Mouse (Mus musculus): ENCODE results near the gene Lhpp. TPM values are rescaled to one million over a fixed set of nuclear protein-coding genes. Genes with fewer than 3 reads are reported as not detected.

Gene Lhpp
- polyA plus RNA-seq, 1 experiment, result 4.7 TPM

- no peaks in the 10 kb centered on the region for H3K36me3 ChIP-seq (ENCODE audit: control insufficient read depth, insufficient read depth)
- no peak overlapping the region for H3ac ChIP-seq (ENCODE audit: control insufficient read depth, insufficient read length)
- TF ChIP-seq MYOG (IDR thresholded peaks at IDR 0.05; ENCODE audit: control insufficient read depth in 1 of 3, insufficient read depth in 1 of 3, insufficient read length in 2 of 3, low read depth in 2 of 3), result peak in 1 of 3 experiments; percentile 49
- no peak for TF ChIP-seq TCF12 (IDR thresholded peaks at IDR 0.05; ENCODE audit: insufficient read depth, poor library complexity, severe bottlenecking)
- TF ChIP-seq MYOD1 (IDR thresholded peaks at IDR 0.05; ENCODE audit: control insufficient read depth in 1 of 3, insufficient read length in 2 of 3, low read depth in 2 of 3), result peak in 1 of 3 experiments; percentile 74
- TF ChIP-seq SRF (IDR thresholded peaks at IDR 0.05; ENCODE audit: control insufficient read depth, insufficient read length, low read depth), result no peak
- H3K79me2 ChIP-seq (ENCODE audit: control insufficient read depth, insufficient read depth), result no peaks in the 10 kb centered on the region
- H3K4me2 ChIP-seq (ENCODE audit: low read depth), result no peak overlapping the region
- H3K4me3 ChIP-seq, result no peak overlapping the region
- no peaks in the 10 kb centered on the region for H3K27me3 ChIP-seq (ENCODE audit: control insufficient read depth, insufficient read depth, insufficient read length)
These were observed 60.4 kb downstream of the Lhpp start for GRCm38 (mm10) chr7:132670863-132671165.

- no peaks in the 10 kb centered on the region for H3K79me2 ChIP-seq (ENCODE audit: control insufficient read depth, insufficient read depth)
- no peak overlapping the region for H3K4me3 ChIP-seq
- H3K27me3 ChIP-seq (ENCODE audit: control insufficient read depth, insufficient read depth, insufficient read length), result no peaks in the 10 kb centered on the region
- no peaks in the 10 kb centered on the region for H3K36me3 ChIP-seq (ENCODE audit: control insufficient read depth, insufficient read depth)
- H3K4me2 ChIP-seq (ENCODE audit: low read depth), result peak overlapping the region; percentile 48
- no peak overlapping the region for H3ac ChIP-seq (ENCODE audit: control insufficient read depth, insufficient read length)
- peak; percentile 94 to 99 (median 97) for TF ChIP-seq MYOG (IDR thresholded peaks at IDR 0.05; ENCODE audit: control insufficient read depth in 1 of 3, insufficient read depth in 1 of 3, insufficient read length in 2 of 3, low read depth in 2 of 3)
- TF ChIP-seq MYOD1 (IDR thresholded peaks at IDR 0.05; ENCODE audit: control insufficient read depth in 1 of 3, insufficient read length in 2 of 3, low read depth in 2 of 3), result peak; percentile 80 to 98 (median 96)
- peak; percentile 91 for TF ChIP-seq TCF3 (IDR thresholded peaks at IDR 0.05; ENCODE audit: insufficient read length, low read depth)
- peak; percentile 85 for TF ChIP-seq POLR2AphosphoS2 (IDR thresholded peaks at IDR 0.05; ENCODE audit: insufficient read length, low read depth)
- TF ChIP-seq REST (IDR thresholded peaks at IDR 0.05; ENCODE audit: insufficient read depth, insufficient read length), result no peak
- TF ChIP-seq POLR2A (IDR thresholded peaks at IDR 0.05; ENCODE audit: insufficient read length, low read depth), result peak; percentile 90
- TF ChIP-seq SRF (IDR thresholded peaks at IDR 0.05; ENCODE audit: control insufficient read depth, insufficient read length, low read depth), result no peak
- TF ChIP-seq CEBPB (IDR thresholded peaks at IDR 0.05; ENCODE audit: insufficient read depth, poor library complexity, severe bottlenecking), result no peak
- no peak for TF ChIP-seq E2F4 (IDR thresholded peaks at IDR 0.05; ENCODE audit: insufficient read depth)
- TF ChIP-seq TCF12 (IDR thresholded peaks at IDR 0.05; ENCODE audit: insufficient read depth, poor library complexity, severe bottlenecking), result peak; percentile 92
- no peak for TF ChIP-seq USF1 (IDR thresholded peaks at IDR 0.05; ENCODE audit: low read depth)
- TF ChIP-seq MAX (IDR thresholded peaks at IDR 0.05; ENCODE audit: low read depth), result no peak
These were observed 62.1 kb downstream of the Lhpp start for GRCm38 (mm10) chr7:132672481-132672959.

GRCm38 (mm10) chr7:132673931-132674755 lies 63.7 kb downstream of the Lhpp start:
- Histone ChIP-seq H3K4me3 (no peak overlapping the region), H3K36me3 (ENCODE audit: control insufficient read depth, insufficient read depth) (no peaks in the 10 kb centered on the region), H3ac (ENCODE audit: control insufficient read depth, insufficient read length) (no peak overlapping the region), H3K27me3 (ENCODE audit: control insufficient read depth, insufficient read depth, insufficient read length) (no peaks in the 10 kb centered on the region), H3K4me2 (ENCODE audit: low read depth) (no peak overlapping the region), H3K79me2 (ENCODE audit: control insufficient read depth, insufficient read depth) (no peaks in the 10 kb centered on the region)
- peak; percentile 65 for TF ChIP-seq TCF12 (IDR thresholded peaks at IDR 0.05; ENCODE audit: insufficient read depth, poor library complexity, severe bottlenecking)
- TF ChIP-seq MYOD1 (IDR thresholded peaks at IDR 0.05; ENCODE audit: control insufficient read depth in 1 of 3, insufficient read length in 2 of 3, low read depth in 2 of 3), result peak; percentile 74 to 99 (median 94)
- TF ChIP-seq TCF3 (IDR thresholded peaks at IDR 0.05; ENCODE audit: insufficient read length, low read depth), result peak; percentile 64
- TF ChIP-seq MAX (IDR thresholded peaks at IDR 0.05; ENCODE audit: low read depth), result no peak
- TF ChIP-seq MYOG (IDR thresholded peaks at IDR 0.05; ENCODE audit: control insufficient read depth in 1 of 3, insufficient read depth in 1 of 3, insufficient read length in 2 of 3, low read depth in 2 of 3), result peak; percentile 82 to 99 (median 93)
- no peak for TF ChIP-seq REST (IDR thresholded peaks at IDR 0.05; ENCODE audit: insufficient read depth, insufficient read length)

GRCm38 (mm10) chr7:132675922-132676321 lies 65.5 kb downstream of the Lhpp start:
- no peak overlapping the region for H3ac ChIP-seq (ENCODE audit: control insufficient read depth, insufficient read length)

GRCm38 (mm10) chr7:132679117-132679516 lies 68.7 kb downstream of the Lhpp start:
- no peak for TF ChIP-seq MYOD1 (IDR thresholded peaks at IDR 0.05; ENCODE audit: control insufficient read depth in 1 of 3, insufficient read length in 2 of 3, low read depth in 2 of 3)
- no peak for TF ChIP-seq E2F4 (IDR thresholded peaks at IDR 0.05; ENCODE audit: insufficient read depth)
- no peak for TF ChIP-seq TCF12 (IDR thresholded peaks at IDR 0.05; ENCODE audit: insufficient read depth, poor library complexity, severe bottlenecking)
- TF ChIP-seq REST (IDR thresholded peaks at IDR 0.05; ENCODE audit: insufficient read depth, insufficient read length), result no peak
- TF ChIP-seq MAX (IDR thresholded peaks at IDR 0.05; ENCODE audit: low read depth), result no peak
- no peak for TF ChIP-seq USF1 (IDR thresholded peaks at IDR 0.05; ENCODE audit: low read depth)
- TF ChIP-seq CEBPB (IDR thresholded peaks at IDR 0.05; ENCODE audit: insufficient read depth, poor library complexity, severe bottlenecking), result no peak
- TF ChIP-seq POLR2A (IDR thresholded peaks at IDR 0.05; ENCODE audit: insufficient read length, low read depth), result no peak
- TF ChIP-seq TCF3 (IDR thresholded peaks at IDR 0.05; ENCODE audit: insufficient read length, low read depth), result no peak
- no peak for TF ChIP-seq MYOG (IDR thresholded peaks at IDR 0.05; ENCODE audit: control insufficient read depth in 1 of 3, insufficient read depth in 1 of 3, insufficient read length in 2 of 3, low read depth in 2 of 3)
- no peak for TF ChIP-seq SRF (IDR thresholded peaks at IDR 0.05; ENCODE audit: control insufficient read depth, insufficient read length, low read depth)
- no peak for TF ChIP-seq POLR2AphosphoS2 (IDR thresholded peaks at IDR 0.05; ENCODE audit: insufficient read length, low read depth)
- H3K4me3 ChIP-seq, result no peak overlapping the region
- no peaks in the 10 kb centered on the region for H3K79me2 ChIP-seq (ENCODE audit: control insufficient read depth, insufficient read depth)
- H3K36me3 ChIP-seq (ENCODE audit: control insufficient read depth, insufficient read depth), result no peaks in the 10 kb centered on the region
- no peak overlapping the region for H3K4me2 ChIP-seq (ENCODE audit: low read depth)
- no peak overlapping the region for H3ac ChIP-seq (ENCODE audit: control insufficient read depth, insufficient read length)
- no peaks in the 10 kb centered on the region for H3K27me3 ChIP-seq (ENCODE audit: control insufficient read depth, insufficient read depth, insufficient read length)

More at GRCm38 (mm10) chr7:132675922-132676321, 65.5 kb downstream of the Lhpp start:
- no peak overlapping the region for H3K4me3 ChIP-seq
- H3K36me3 ChIP-seq (ENCODE audit: control insufficient read depth, insufficient read depth), result no peaks in the 10 kb centered on the region
- H3K79me2 ChIP-seq (ENCODE audit: control insufficient read depth, insufficient read depth), result no peaks in the 10 kb centered on the region
- H3K27me3 ChIP-seq (ENCODE audit: control insufficient read depth, insufficient read depth, insufficient read length), result no peaks in the 10 kb centered on the region
- H3K4me2 ChIP-seq (ENCODE audit: low read depth), result no peak overlapping the region
- no peak for TF ChIP-seq USF1 (IDR thresholded peaks at IDR 0.05; ENCODE audit: low read depth)
- no peak for TF ChIP-seq SRF (IDR thresholded peaks at IDR 0.05; ENCODE audit: control insufficient read depth, insufficient read length, low read depth)
- TF ChIP-seq TCF12 (IDR thresholded peaks at IDR 0.05; ENCODE audit: insufficient read depth, poor library complexity, severe bottlenecking), result no peak
- TF ChIP-seq TCF3 (IDR thresholded peaks at IDR 0.05; ENCODE audit: insufficient read length, low read depth), result no peak

Measured in myocyte (in vitro differentiated cells).